Mouse (Mus musculus) retina, postnatal 7 days (tissue): ENCODE results near the gene Slc9b1.

Experiments
- DNase-seq: peaks from one replicate; pipeline ENCODE4 v3.0.0-alpha.2; 2012; ENCODE audit warnings: low read depth, low spot score

Gene Slc9b1

GRCm38 (mm10) chr3:135437758-135438495 is 90.1 kb downstream of the Slc9b1 start, which contains the start of gene Ube2d3:
Gene Ube2d3 (plus strand): TSS chr3:135438149.
- DNase-seq: peak; percentile 98

DNA sequence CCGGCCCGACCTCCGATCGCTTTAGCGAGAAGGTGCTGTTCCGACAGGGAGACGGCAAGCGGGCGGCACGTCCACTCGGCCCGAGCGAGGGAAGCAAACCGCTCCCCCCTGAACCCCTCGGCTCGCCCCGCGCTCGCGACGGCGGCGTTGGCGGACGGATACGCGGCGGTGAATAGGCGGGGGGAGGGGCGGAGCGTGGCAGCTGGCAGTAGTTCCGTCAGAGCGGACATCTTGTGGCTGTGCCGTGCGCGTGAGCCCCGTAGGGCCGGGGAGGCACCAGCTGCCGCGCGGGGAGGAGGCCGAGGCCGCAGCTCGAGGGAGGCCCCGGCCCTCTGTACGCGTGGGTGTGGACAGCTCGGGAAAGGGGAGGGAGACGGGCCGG is 90.7 kb downstream of the Slc9b1 start:
- DNase-seq: peak; percentile 90

- peak; percentile 62 for DNase-seq
Observed at GRCm38 (mm10) chr3:135438913-135439531, 91.2 kb downstream of the Slc9b1 start.

DNA sequence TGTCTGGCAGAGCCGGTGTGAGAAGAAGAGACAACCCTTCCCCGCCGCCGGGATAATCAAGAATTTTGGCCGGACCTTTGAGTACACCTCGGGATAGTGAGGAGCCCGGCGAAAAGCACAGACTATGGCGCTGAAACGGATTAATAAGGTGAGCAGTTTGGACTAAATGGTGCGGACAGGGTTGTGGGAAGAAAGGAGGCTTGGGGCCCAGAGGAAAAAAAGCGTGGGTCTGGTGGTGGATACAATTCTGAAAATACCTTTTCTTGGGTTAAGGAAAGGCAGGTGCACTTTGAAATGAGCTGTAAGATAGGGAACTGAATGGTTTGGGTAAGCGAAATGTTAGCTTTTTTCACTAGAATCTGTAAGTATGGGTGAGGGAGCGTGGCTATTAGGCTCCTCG is 91.8 kb downstream of the Slc9b1 start:
- no peak for DNase-seq

- no peak for DNase-seq
Observed at GRCm38 (mm10) chr3:135440221-135440620, 92.4 kb downstream of the Slc9b1 start.

GRCm38 (mm10) chr3:135440621-135441020 is 92.8 kb downstream of the Slc9b1 start:
- DNase-seq: no peak

DNA sequence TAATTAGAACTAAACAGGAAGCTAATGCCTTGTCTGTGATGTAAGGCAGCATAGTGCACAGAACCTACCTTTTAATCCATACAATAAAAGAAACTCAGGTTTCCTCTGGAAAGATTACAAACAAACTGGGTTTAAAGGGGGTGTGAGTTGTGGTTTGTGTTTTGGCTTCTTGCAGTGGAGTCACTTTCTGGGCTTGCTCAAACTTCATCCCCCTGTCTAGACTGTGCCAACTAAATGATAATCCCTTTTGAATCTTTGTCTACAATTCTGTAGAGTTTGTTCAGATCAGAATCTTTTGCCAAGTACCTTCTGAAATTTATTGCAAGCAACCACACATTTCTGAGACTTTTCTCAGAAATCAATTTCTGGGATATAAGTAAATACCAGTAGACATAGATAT is 97.1 kb downstream of the Slc9b1 start:
- DNase-seq: no peak
